Comparison of ENCODE assay signal across 27 mouse cellular contexts in the genomic region with DNA sequence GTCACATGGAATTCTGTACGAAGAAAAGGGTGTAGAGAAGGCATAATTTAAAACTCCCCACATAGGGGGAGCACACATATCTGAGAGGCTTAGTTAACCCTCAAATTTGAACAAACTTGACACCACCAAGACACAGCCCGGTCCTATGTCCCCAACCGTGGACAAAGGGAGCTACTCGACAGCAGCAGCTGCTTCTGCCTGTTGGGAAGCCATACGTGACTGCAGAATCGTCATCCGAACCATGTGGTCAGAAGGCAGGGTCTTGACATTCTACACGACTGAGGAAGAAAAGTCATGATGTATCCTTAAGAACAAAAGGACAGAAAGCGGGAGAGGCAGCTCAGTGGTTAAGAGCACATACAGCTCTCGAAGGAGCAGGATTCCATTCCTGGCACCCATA. TPM values are rescaled to one million over a fixed set of nuclear protein-coding genes. Genes with fewer than 3 reads are reported as not detected.
A peak's percentile ranks its signal among the peaks of the same experiment; 100 is the strongest.
DNase-seq lines count a peak whose midpoint lies in the region; ATAC-seq and TF ChIP-seq lines count a peak whose summit lies in the region.
"Had no signal": no experiment of that assay in that cellular context is flagged by ENCODE, and none has a peak within 500 bp of the region (broad histone marks: within the 10 kb centered on the region; RNA-seq: fewer than 3 reads in every experiment).

No protein-coding gene starts in this region.

- ATAC-seq in heart, embryonic 12.5 days (ENCODE audit: insufficient number of reproducible peaks, low FRiP score), result no peak
- ATAC-seq in kidney, postnatal 0 days (replicated peaks; ENCODE audit: low FRiP score, low read depth), result 0 out of 2 replicates have a peak, but pooled peaks have one; percentile 21
- ATAC-seq in stomach, embryonic 15.5 days (ENCODE audit: insufficient read depth, low FRiP score, low read depth), result no peak
- ATAC-seq: forebrain, embryonic 14.5 days; midbrain, embryonic 15.5 days had no signal

- 0 out of 2 replicates have a peak, but pooled peaks cover 5% of the 10 kb centered on the region for H3K9me3 ChIP-seq in heart, embryonic 12.5 days (replicated peaks)
- H3K9me3 ChIP-seq in kidney, postnatal 0 days (replicated peaks; ENCODE audit: low read length), result no peaks in the 10 kb centered on the region
- no peaks in the 10 kb centered on the region for H3K9me3 ChIP-seq in embryonic facial prominence, embryonic 10.5 days
- H3K9me3 ChIP-seq in stomach, embryonic 15.5 days, result no peaks in the 10 kb centered on the region
- H3K9me3 ChIP-seq: hindbrain, embryonic 15.5 days; midbrain, embryonic 15.5 days had no signal

- peaks cover 45% of the 10 kb centered on the region for H3K4me1 ChIP-seq in heart, embryonic 12.5 days (replicated peaks)
- H3K4me1 ChIP-seq in kidney, postnatal 0 days (replicated peaks; ENCODE audit: insufficient read depth, low read length), result no peaks in the 10 kb centered on the region
- H3K4me1 ChIP-seq in embryonic facial prominence, embryonic 10.5 days, result peaks cover 33% of the 10 kb centered on the region
- peaks cover 5% of the 10 kb centered on the region; the same call in 1 of the 2 replicates for H3K4me1 ChIP-seq in stomach, embryonic 15.5 days
- H3K4me1 ChIP-seq: hindbrain, embryonic 15.5 days; midbrain, embryonic 15.5 days had no signal

- no peak for TF ChIP-seq CTCF in kidney, postnatal 0 days (IDR thresholded peaks at IDR 0.05; ENCODE audit: low read depth)

- no peak overlapping the region for H3K9ac ChIP-seq in heart, embryonic 12.5 days
- H3K9ac ChIP-seq in kidney, postnatal 0 days (ENCODE audit: low read depth, low read length), result no peak overlapping the region
- no peak overlapping the region for H3K9ac ChIP-seq in stomach, embryonic 15.5 days
- H3K9ac ChIP-seq: hindbrain, embryonic 15.5 days; midbrain, embryonic 15.5 days had no signal

- 41% methylated on average over 10 of the region's 10 CpGs for WGBS in heart, embryonic 12.5 days
- 45% methylated on average over 10 of the region's 10 CpGs for WGBS in kidney, postnatal 0 days
- 80% methylated on average over 10 of the region's 10 CpGs for WGBS in embryonic facial prominence, embryonic 10.5 days
- WGBS in stomach, embryonic 15.5 days, result 56% methylated on average over 10 of the region's 10 CpGs

- H3K27ac ChIP-seq in heart, embryonic 12.5 days (ENCODE audit: poor library complexity, severe bottlenecking), result peak overlapping the region; percentile 48
- no peak overlapping the region for H3K27ac ChIP-seq in kidney, postnatal 0 days
- peak overlapping the region; percentile 21; the same call in 1 of the 2 replicates for H3K27ac ChIP-seq in embryonic facial prominence, embryonic 10.5 days (replicated peaks)
- peak overlapping the region; percentile 38; the same call in 1 of the 2 replicates for H3K27ac ChIP-seq in stomach, embryonic 15.5 days
- H3K27ac ChIP-seq: hindbrain, embryonic 15.5 days; midbrain, embryonic 15.5 days had no signal

- no peak overlapping the region for H3K4me2 ChIP-seq in heart, embryonic 12.5 days
- H3K4me2 ChIP-seq in kidney, postnatal 0 days (ENCODE audit: low read length), result no peak overlapping the region; the same call in 1 of the 2 replicates
- no peak overlapping the region for H3K4me2 ChIP-seq in stomach, embryonic 15.5 days
- H3K4me2 ChIP-seq: hindbrain, embryonic 15.5 days; liver, embryonic 11.5 days; midbrain, embryonic 15.5 days had no signal

- H3K27me3 ChIP-seq in heart, embryonic 12.5 days (replicated peaks), result 0 out of 2 replicates have a peak, but pooled peaks cover 3% of the 10 kb centered on the region
- H3K27me3 ChIP-seq in kidney, postnatal 0 days (ENCODE audit: insufficient read depth, low read length), result no peaks in the 10 kb centered on the region
- no peaks in the 10 kb centered on the region for H3K27me3 ChIP-seq in embryonic facial prominence, embryonic 10.5 days (replicated peaks; ENCODE audit: low read depth, poor library complexity, severe bottlenecking)
- no peaks in the 10 kb centered on the region for H3K27me3 ChIP-seq in stomach, embryonic 15.5 days (replicated peaks)
- H3K27me3 ChIP-seq: hindbrain, embryonic 15.5 days; midbrain, embryonic 15.5 days had no signal

- intact Hi-C loops in heart, postnatal 36 days (cut with DNase I), result no loop called here

- H3K36me3 ChIP-seq in heart, embryonic 12.5 days, result no peaks in the 10 kb centered on the region
- no peaks in the 10 kb centered on the region for H3K36me3 ChIP-seq in kidney, postnatal 0 days (ENCODE audit: insufficient read depth, low read length)
- H3K36me3 ChIP-seq in embryonic facial prominence, embryonic 10.5 days (replicated peaks), result no peaks in the 10 kb centered on the region
- H3K36me3 ChIP-seq in stomach, embryonic 15.5 days, result no peaks in the 10 kb centered on the region
- H3K36me3 ChIP-seq: hindbrain, embryonic 15.5 days; midbrain, embryonic 15.5 days had no signal

- no peak for DNase-seq in heart, postnatal 36 days
- DNase-seq in kidney, postnatal 0 days (ENCODE audit: low spot score), result peak; percentile 81
- DNase-seq in kidney, postnatal 25 days, result no peak
- DNase-seq in embryonic facial prominence, embryonic 10.5 days (ENCODE audit: low spot score), result no peak
- no peak for DNase-seq in urinary bladder, postnatal 10 days (ENCODE audit: low spot score)
- DNase-seq: cerebellum, adult 18-20 months; cerebellum, postnatal 25 days; gastrocnemius, postnatal 10 days; heart, adult 11 months; heart, postnatal 4 days; kidney, postnatal 10 days; lung, adult 18-20 months; lung, postnatal 36 days; right cerebral cortex, postnatal 25 days; thymus, postnatal 25 days had no signal

- H3K4me3 ChIP-seq in heart, embryonic 12.5 days, result no peak overlapping the region
- H3K4me3 ChIP-seq in kidney, postnatal 0 days (replicated peaks; ENCODE audit: low read depth, low read length), result no peak overlapping the region
- H3K4me3 ChIP-seq in embryonic facial prominence, embryonic 10.5 days, result no peak overlapping the region
- no peak overlapping the region for H3K4me3 ChIP-seq in stomach, embryonic 15.5 days (replicated peaks)
- H3K4me3 ChIP-seq: hindbrain, embryonic 15.5 days; midbrain, embryonic 15.5 days had no signal

RNA-seq across cellular contexts. Expression of a gene that starts 31.7 kb away (rescaled TPM):
- 142 and 145 TPM in 2 replicates for polyA plus RNA-seq in heart, embryonic 12.5 days (2016; fragmentation: Nextera tagmentation; extraction: Ambion mirVana)
- 10 to 100 TPM; 88.9 to 98.0 TPM for total RNA-seq in heart, postnatal 36 days (2021)
- 114 and 118 TPM in 2 replicates for polyA plus RNA-seq in kidney, postnatal 0 days (2015; fragmentation: Nextera tagmentation; extraction: Ambion mirVana)
- polyA plus RNA-seq in embryonic facial prominence, embryonic 10.5 days (2016; fragmentation: Nextera tagmentation; extraction: Ambion mirVana), result 198 and 207 TPM in 2 replicates
- polyA plus RNA-seq in stomach, embryonic 15.5 days (2015; fragmentation: Nextera tagmentation; extraction: Ambion mirVana), result 209 and 235 TPM in 2 replicates
- total RNA-seq: megakaryocyte-erythroid progenitor cell, adult 5-6 weeks; MEL; neutrophil, adult 5-6 weeks had no signal

RNA-seq across cellular contexts. Expression of a gene that starts 42.2 kb away (rescaled TPM):
- polyA plus RNA-seq in heart, embryonic 12.5 days (2016; fragmentation: Nextera tagmentation; extraction: Ambion mirVana), result 0.13 TPM in 1 of 2 replicates, not detected in the other
- total RNA-seq in heart, postnatal 36 days (2021), result not detected
- polyA plus RNA-seq in kidney, postnatal 0 days (2015; fragmentation: Nextera tagmentation; extraction: Ambion mirVana), result 0.41 and 0.61 TPM in 2 replicates
- 0.43 and 0.70 TPM in 2 replicates for polyA plus RNA-seq in embryonic facial prominence, embryonic 10.5 days (2016; fragmentation: Nextera tagmentation; extraction: Ambion mirVana)
- 0.08 and 0.26 TPM in 2 replicates for polyA plus RNA-seq in stomach, embryonic 15.5 days (2015; fragmentation: Nextera tagmentation; extraction: Ambion mirVana)
- total RNA-seq: adrenal gland, postnatal 4 days; CH12.LX; gastrocnemius, postnatal 10 days; heart, postnatal 4 days; left cerebral cortex, postnatal 25 days; megakaryocyte-erythroid progenitor cell, adult 5-6 weeks; MEL; neutrophil, adult 5-6 weeks had no signal

RNA-seq across cellular contexts. Expression of a gene that starts 42.3 kb away (rescaled TPM):
- 0.09 and 0.13 TPM in 2 replicates for polyA plus RNA-seq in heart, embryonic 12.5 days (2016; fragmentation: Nextera tagmentation; extraction: Ambion mirVana)
- total RNA-seq in heart, postnatal 36 days (2021), result not detected
- 0.15 and 0.29 TPM in 2 replicates for polyA plus RNA-seq in kidney, postnatal 0 days (2015; fragmentation: Nextera tagmentation; extraction: Ambion mirVana)
- 0.12 and 0.15 TPM in 2 replicates for polyA plus RNA-seq in embryonic facial prominence, embryonic 10.5 days (2016; fragmentation: Nextera tagmentation; extraction: Ambion mirVana)
- 0.15 and 0.18 TPM in 2 replicates for polyA plus RNA-seq in stomach, embryonic 15.5 days (2015; fragmentation: Nextera tagmentation; extraction: Ambion mirVana)
- total RNA-seq: CH12.LX; left cerebral cortex, postnatal 25 days; megakaryocyte-erythroid progenitor cell, adult 5-6 weeks; MEL; neutrophil, adult 5-6 weeks had no signal
